Mouse (Mus musculus) heart, adult 2 months (tissue): Measurements from ENCODE around the gene Calr4.

Experiments
- CTCF ChIP-seq: fragments of 200-600 bp; IDR thresholded peaks from 2 replicates; pipeline ENCODE4 v1.8.1; 2022; ENCODE audit warnings: antibody characterized with exemption, mild to moderate bottlenecking, moderate library complexity
- EP300 ChIP-seq: fragments of 200-500 bp; IDR thresholded peaks from 2 replicates; pipeline ENCODE4 v1.6.1; 2011; ENCODE audit warnings: low read depth, low read length, control low read depth; ENCODE audit not compliant: insufficient read depth

- TF ChIP-seq EP300 (no peak), CTCF (no peak)
These were observed 23.4 kb downstream of the Calr4 start for GRCm38 (mm10) chr4:109257639-109258038.
